Mouse (Mus musculus): ENCODE measurements at regions not wholly inside any gene's neighbourhood (a gene's known extent, or its start where the extent isn't known, plus 50 kb on each side); places are given as distances from the start of the nearest gene placed in this dataset.

DNA sequence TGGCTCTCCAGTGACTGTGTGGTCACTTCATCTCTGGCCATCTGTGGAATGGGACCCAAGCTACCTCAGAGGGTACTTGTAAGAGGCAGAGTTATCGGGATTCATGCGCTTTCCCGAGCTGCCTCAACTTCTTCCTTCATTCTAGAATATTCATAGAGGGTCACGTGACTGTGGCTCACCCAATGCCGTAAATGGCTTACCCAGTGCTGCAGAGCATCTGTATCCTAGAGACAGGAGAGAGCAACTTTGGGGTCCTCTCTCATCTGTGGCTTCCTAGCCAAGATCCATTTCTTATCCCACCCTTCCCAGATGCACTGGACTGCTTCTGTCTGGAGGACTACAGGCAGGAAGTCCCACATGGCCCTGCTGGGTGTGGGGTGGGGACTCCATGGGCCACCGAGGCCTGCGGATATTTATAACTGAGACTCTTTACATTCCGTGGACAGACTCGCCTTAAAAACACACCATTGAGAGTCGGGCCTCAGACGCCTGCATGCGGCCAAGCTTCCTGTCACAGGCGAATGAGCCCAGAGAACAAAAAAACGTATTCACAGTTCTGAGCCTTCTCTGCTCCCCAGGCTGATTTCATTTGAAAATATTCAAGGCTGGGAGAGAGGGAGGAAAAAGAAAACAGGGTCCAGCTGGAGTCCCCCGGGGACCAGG, 138.3 kb upstream of the Haao start:
- TF ChIP-seq CTCF (IDR thresholded peaks at IDR 0.05; ENCODE audit: extremely low read depth, insufficient read length, insufficient replicate concordance, low read depth, low read length) (no peak), POLR2A (IDR thresholded peaks at IDR 0.05; ENCODE audit: low read depth, low read length) (no peak)

All from small intestine, adult 2 months (tissue).